ENCODE assay signal across 9 mouse cellular contexts in the genomic region with DNA sequence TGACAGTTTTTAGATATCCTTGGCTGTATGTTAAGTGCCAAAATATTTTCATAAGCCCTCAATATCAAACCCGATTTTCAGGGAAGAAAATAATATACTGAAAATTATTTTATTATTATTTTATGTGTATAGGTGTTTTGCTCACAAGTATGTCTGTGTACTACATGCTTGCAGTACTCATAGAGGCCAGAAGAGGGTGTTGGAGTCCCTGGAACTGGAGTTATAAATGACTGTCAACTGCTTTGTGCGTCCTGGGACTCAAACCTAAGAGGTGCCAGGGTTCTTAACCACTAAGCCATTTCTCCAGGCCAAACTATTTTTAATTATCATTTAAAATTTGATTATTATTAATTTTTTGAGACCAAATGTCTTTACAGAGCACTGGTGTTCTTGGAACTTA.
DNase-seq lines count a peak whose midpoint lies in the region; ATAC-seq lines count a peak whose summit lies in the region.
"Had no signal": no experiment of that assay in that cellular context is flagged by ENCODE, and none has a peak within 500 bp of the region (broad histone marks: within the 10 kb centered on the region; RNA-seq: fewer than 3 reads in every experiment).

No protein-coding gene starts in this region.

- DNase-seq in CD4-positive, CD25-positive, alpha-beta regulatory T cell, adult 2 months (ENCODE audit: low read depth, low spot score): peak; percentile 3
- DNase-seq in kidney, adult 8-10 months: peak; percentile 6 to 19
- DNase-seq in kidney, postnatal 14 days: no peak
- peak; percentile 43 for DNase-seq in 3T3-L1 (ENCODE audit: low read depth, low spot score)
- DNase-seq in brain, adult 2 months (ENCODE audit: low read depth, low spot score): peak; percentile 18
- no peak for DNase-seq in frontal cortex, postnatal 25 days (ENCODE audit: low spot score in 2 of 2)
- DNase-seq in spleen, postnatal 36 days (ENCODE audit: low spot score in 2 of 2): no peak
- DNase-seq: heart, postnatal 36 days had no signal

- ATAC-seq in CD4-positive, CD25-positive, alpha-beta regulatory T cell, adult 4 months: no peak

Comparison
In these comparisons a context has a peak if more than half of its experiments do, and no peak if none do; other contexts are left out.
1. DNase-seq: peak in CD4-positive, CD25-positive, alpha-beta regulatory T cell, adult 2 months (single experiment), kidney, adult 8-10 months (2 of 2), 3T3-L1 (single experiment) and brain, adult 2 months (single experiment); none in kidney, postnatal 14 days (single experiment), frontal cortex, postnatal 25 days (0 of 2) and spleen, postnatal 36 days (0 of 2).